Mouse (Mus musculus) left cerebral cortex, adult 8-10 months (tissue): ENCODE data around the gene Aqp6. TPM values are rescaled to one million over a fixed set of nuclear protein-coding genes. Genes with fewer than 3 reads are reported as not detected.
A peak's percentile ranks its signal among the peaks of the same experiment; 100 is the strongest.

Experiments used
- DNase-seq, 2 experiments: peaks; one replicate each; pipeline ENCODE4 v3.0.0; 2022; ENCODE audit warnings: low spot score in 2 of 2
- total RNA-seq, 4 experiments: library from RNA; stranded (reverse); gene quantifications; 2 replicates each; pipeline ENCODE4 v1.2.4; 2022

Aqp6 gene
- total RNA-seq, result 1 to 10 TPM in 2 of 4 experiments, under 1 TPM in 2; 0.42 to 1.1 (median 0.77) TPM

GRCm38 (mm10) chr15:99600986-99601822, at the start of gene Aqp6:
Gene Aqp6, plus strand, starts transcription at chr15:99601400.
- DNase-seq, result no peak

GRCm38 (mm10) chr15:99553767-99554166, 47.4 kb upstream of the Aqp6 start:
- DNase-seq, result no peak

GRCm38 (mm10) chr15:99558947-99559346, 42.3 kb upstream of the Aqp6 start:
- DNase-seq, result no peak

GRCm38 (mm10) chr15:99560246-99560645, 41.0 kb upstream of the Aqp6 start:
- no peak for DNase-seq

- no peak for DNase-seq
Observed at GRCm38 (mm10) chr15:99567371-99567770, 33.8 kb upstream of the Aqp6 start.

- no peak for DNase-seq
Observed at GRCm38 (mm10) chr15:99568682-99569081, 32.5 kb upstream of the Aqp6 start.

- DNase-seq, result peak in 1 of 2 experiments; percentile 30
Observed at GRCm38 (mm10) chr15:99569123-99569522, 32.1 kb upstream of the Aqp6 start.

GRCm38 (mm10) chr15:99578802-99579485, 22.3 kb upstream of the Aqp6 start, which contains the start of gene Aqp2:
Gene Aqp2, plus strand, starts transcription at chr15:99579055.
- DNase-seq, result no peak

GRCm38 (mm10) chr15:99583463-99584344, 17.5 kb upstream of the Aqp6 start:
- no peak for DNase-seq

- DNase-seq, result no peak
Observed at GRCm38 (mm10) chr15:99584407-99585202, 16.6 kb upstream of the Aqp6 start.

- no peak for DNase-seq
Observed at GRCm38 (mm10) chr15:99585741-99586140, 15.5 kb upstream of the Aqp6 start.

- DNase-seq, result no peak
Observed at GRCm38 (mm10) chr15:99586525-99586924, 14.7 kb upstream of the Aqp6 start.

GRCm38 (mm10) chr15:99589237-99589636, 12.0 kb upstream of the Aqp6 start:
- no peak for DNase-seq

GRCm38 (mm10) chr15:99589704-99590103, 11.5 kb upstream of the Aqp6 start:
- DNase-seq, result no peak

GRCm38 (mm10) chr15:99590429-99591084, 10.6 kb upstream of the Aqp6 start, which contains the start of gene Aqp5:
Gene Aqp5, plus strand, starts transcription at chr15:99590782.
- DNase-seq, result no peak

- DNase-seq, result no peak
Observed at GRCm38 (mm10) chr15:99592177-99592576, 9.0 kb upstream of the Aqp6 start.

GRCm38 (mm10) chr15:99592877-99593276, 8.3 kb upstream of the Aqp6 start:
- DNase-seq, result no peak

- DNase-seq, result no peak
Observed at GRCm38 (mm10) chr15:99594951-99595350, 6.2 kb upstream of the Aqp6 start.

GRCm38 (mm10) chr15:99596056-99596687, 5.0 kb upstream of the Aqp6 start:
- peak; percentile 80 to 83 for DNase-seq

- DNase-seq, result no peak
Observed at GRCm38 (mm10) chr15:99596841-99597240, 4.4 kb upstream of the Aqp6 start.
